Mouse (Mus musculus): ENCODE data around the gene Swap70.
"Not testable (repeated sequence)": the region's sequence is repeated elsewhere in the genome, so short reads cannot be mapped to it uniquely, and the experiment has no call there.

Gene Swap70

GRCm38 (mm10) chr7:110221586-110222481 lies at the start of gene Swap70:
TSS of gene Swap70 (plus strand) at chr7:110221711.
- peak; percentile 86 to 89 for DNase-seq

GRCm38 (mm10) chr7:110179208-110179607 lies 42.3 kb upstream of the Swap70 start:
- no peak for DNase-seq

GRCm38 (mm10) chr7:110180613-110181012 lies 40.9 kb upstream of the Swap70 start:
- no peak for DNase-seq

- no peak for DNase-seq
Observed at GRCm38 (mm10) chr7:110181446-110181845, 40.1 kb upstream of the Swap70 start.

- no peak for DNase-seq
Observed at GRCm38 (mm10) chr7:110184608-110185007, 36.9 kb upstream of the Swap70 start.

- no peak for DNase-seq
Observed at GRCm38 (mm10) chr7:110189951-110190350, 31.6 kb upstream of the Swap70 start.

GRCm38 (mm10) chr7:110193186-110193585 lies 28.3 kb upstream of the Swap70 start:
- DNase-seq, result no peak

GRCm38 (mm10) chr7:110197176-110197575 lies 24.3 kb upstream of the Swap70 start:
- DNase-seq, result no peak

GRCm38 (mm10) chr7:110201933-110202332 lies 19.6 kb upstream of the Swap70 start:
- DNase-seq, result no peak

- DNase-seq, result no peak
Observed at GRCm38 (mm10) chr7:110204208-110204607, 17.3 kb upstream of the Swap70 start.

GRCm38 (mm10) chr7:110208341-110208740 lies 13.2 kb upstream of the Swap70 start:
- no peak for DNase-seq

GRCm38 (mm10) chr7:110209422-110209821 lies 12.1 kb upstream of the Swap70 start:
- no peak for DNase-seq

GRCm38 (mm10) chr7:110211025-110211424 lies 10.5 kb upstream of the Swap70 start:
- DNase-seq, result no peak

- DNase-seq, result no peak
Observed at GRCm38 (mm10) chr7:110214882-110215281, 6.6 kb upstream of the Swap70 start.

- DNase-seq, result peak in 1 of 2 experiments; percentile 16
Observed at GRCm38 (mm10) chr7:110221051-110221585, 393 bp upstream of the Swap70 start.

GRCm38 (mm10) chr7:110222583-110223182 lies 1.2 kb downstream of the Swap70 start:
- DNase-seq, result no peak

GRCm38 (mm10) chr7:110223727-110224510 lies 2.4 kb downstream of the Swap70 start:
- DNase-seq, result no peak

- DNase-seq, result no peak
Observed at GRCm38 (mm10) chr7:110226484-110226883, 5.0 kb downstream of the Swap70 start.

GRCm38 (mm10) chr7:110229967-110230366 lies 8.5 kb downstream of the Swap70 start:
- DNase-seq, result no peak

- DNase-seq, result not testable (repeated sequence)
Observed at GRCm38 (mm10) chr7:110231127-110231526, 9.6 kb downstream of the Swap70 start.

GRCm38 (mm10) chr7:110236085-110236484 lies 14.6 kb downstream of the Swap70 start:
- DNase-seq, result no peak

- DNase-seq, result no peak
Observed at GRCm38 (mm10) chr7:110237451-110237836, 15.9 kb downstream of the Swap70 start.
